Mouse (Mus musculus): Measurements from ENCODE around the gene Ugt3a1. TPM values are rescaled to one million over a fixed set of nuclear protein-coding genes. Genes with fewer than 3 reads are reported as not detected.

Ugt3a1 gene
- total and polyA plus RNA-seq, 3 experiments: not detected

- no peaks in the 10 kb centered on the region for H3K36me3 ChIP-seq (ENCODE audit: control insufficient read depth in 1 of 2, insufficient read depth in 2 of 2, low read length in 2 of 2)
- TF ChIP-seq CTCF (IDR thresholded peaks at IDR 0.05 in 2 of 3, conservative IDR thresholded peaks at IDR 0.05 in 1 of 3; ENCODE audit: control insufficient read depth in 1 of 3, insufficient read depth in 1 of 3, low read depth in 2 of 3, low read length in 3 of 3, poor library complexity in 1 of 3, severe bottlenecking in 1 of 3) (no peak), MYC (IDR thresholded peaks at IDR 0.05; ENCODE audit: low read depth, low read length) (no peak), MEF2A (IDR thresholded peaks at IDR 0.05; ENCODE audit: extremely low read depth, insufficient replicate concordance, low read depth, low read length, poor library complexity, severe bottlenecking) (no peak), CHD1 (IDR thresholded peaks at IDR 0.05; ENCODE audit: low read depth, low read length) (no peak), MYB (IDR thresholded peaks at IDR 0.05; ENCODE audit: low read depth, low read length) (no peak), TCF12 (IDR thresholded peaks at IDR 0.05; ENCODE audit: low read depth, low read length) (no peak), ZKSCAN1 (IDR thresholded peaks at IDR 0.05; ENCODE audit: low read depth, low read length) (no peak), GABPA (IDR thresholded peaks at IDR 0.05; ENCODE audit: low read depth, low read length) (no peak), USF1 (IDR thresholded peaks at IDR 0.05; ENCODE audit: low read depth, low read length) (no peak)
- DNase-seq (ENCODE audit: low read depth, low spot score): no peak
Observed at GRCm38 (mm10) chr15:9260621-9261020, 16.1 kb upstream of the Ugt3a1 start.

GRCm38 (mm10) chr15:9271876-9272275, 4.8 kb upstream of the Ugt3a1 start:
- no peaks in the 10 kb centered on the region for H3K9me3 ChIP-seq (replicated peaks; ENCODE audit: insufficient read depth, low read length)
- no peak overlapping the region for H3K27ac ChIP-seq (ENCODE audit: control insufficient read depth, low read depth, low read length)
- no peaks in the 10 kb centered on the region for H3K36me3 ChIP-seq (ENCODE audit: control insufficient read depth in 1 of 2, insufficient read depth in 2 of 2, low read length in 2 of 2)
- no peak for TF ChIP-seq TAL1 (IDR thresholded peaks at IDR 0.05; ENCODE audit: low read length)
- TF ChIP-seq GATA1 (IDR thresholded peaks at IDR 0.05; ENCODE audit: low read depth, low read length): no peak
- no peak for TF ChIP-seq GABPA (IDR thresholded peaks at IDR 0.05; ENCODE audit: low read depth, low read length)
- no peak for TF ChIP-seq MXI1 (IDR thresholded peaks at IDR 0.05; ENCODE audit: low read depth, low read length)
- peak; percentile 38; the same call in 1 of the 2 replicates for TF ChIP-seq TCF12 (IDR thresholded peaks at IDR 0.05; ENCODE audit: low read depth, low read length)
- TF ChIP-seq ETS1 (IDR thresholded peaks at IDR 0.05; ENCODE audit: low read depth, low read length): peak; percentile 38; the same call in 1 of the 2 replicates
- peak; percentile 8 to 42; a peak in 1 of 4 replicates for TF ChIP-seq EP300 (IDR thresholded peaks at IDR 0.05; ENCODE audit: low read depth in 1 of 2, low read length in 2 of 2)
- DNase-seq (ENCODE audit: low read depth, low spot score): peak; percentile 55
- H3K27me3 ChIP-seq (ENCODE audit: control insufficient read depth in 1 of 2, insufficient read depth in 2 of 2, low read length in 2 of 2): no peaks in the 10 kb centered on the region
- no peaks in the 10 kb centered on the region for H3K4me1 ChIP-seq (ENCODE audit: control insufficient read depth in 1 of 2, insufficient read depth in 2 of 2, low read length in 2 of 2)
- H3K9ac ChIP-seq (ENCODE audit: control insufficient read depth, low read depth, low read length, poor library complexity, severe bottlenecking): no peak overlapping the region
- no peaks in the 10 kb centered on the region for H3K79me2 ChIP-seq (ENCODE audit: control insufficient read depth, insufficient read depth, low read length, poor library complexity)
- H3K4me3 ChIP-seq (ENCODE audit: control insufficient read depth in 1 of 2, insufficient read depth in 1 of 2, low read depth in 2 of 2, low read length in 2 of 2): no peak overlapping the region

More at GRCm38 (mm10) chr15:9260621-9261020, 16.1 kb upstream of the Ugt3a1 start:
- Histone ChIP-seq H3K27ac (ENCODE audit: control insufficient read depth, low read depth, low read length) (no peak overlapping the region), H3K9me3 (replicated peaks; ENCODE audit: insufficient read depth, low read length) (no peaks in the 10 kb centered on the region), H3K27me3 (ENCODE audit: control insufficient read depth in 1 of 2, insufficient read depth in 2 of 2, low read length in 2 of 2) (no peaks in the 10 kb centered on the region), H3K4me1 (ENCODE audit: control insufficient read depth in 1 of 2, insufficient read depth in 2 of 2, low read length in 2 of 2) (no peaks in the 10 kb centered on the region), H3K9ac (ENCODE audit: control insufficient read depth, low read depth, low read length, poor library complexity, severe bottlenecking) (no peak overlapping the region), H3K4me3 (ENCODE audit: control insufficient read depth in 1 of 2, insufficient read depth in 1 of 2, low read depth in 2 of 2, low read length in 2 of 2) (no peak overlapping the region), H3K79me2 (ENCODE audit: control insufficient read depth, insufficient read depth, low read length, poor library complexity) (no peaks in the 10 kb centered on the region)

- Histone ChIP-seq H3K4me3 (ENCODE audit: control insufficient read depth in 1 of 2, insufficient read depth in 1 of 2, low read depth in 2 of 2, low read length in 2 of 2) (no peak overlapping the region), H3K27ac (ENCODE audit: control insufficient read depth, low read depth, low read length) (no peak overlapping the region), H3K9ac (ENCODE audit: control insufficient read depth, low read depth, low read length, poor library complexity, severe bottlenecking) (no peak overlapping the region), H3K4me1 (ENCODE audit: control insufficient read depth in 1 of 2, insufficient read depth in 2 of 2, low read length in 2 of 2) (no peaks in the 10 kb centered on the region), H3K27me3 (ENCODE audit: control insufficient read depth in 1 of 2, insufficient read depth in 2 of 2, low read length in 2 of 2) (peaks cover 0 to 2% of the 10 kb centered on the region in 2 experiments; a peak in 1 of 4 replicates), H3K36me3 (ENCODE audit: control insufficient read depth in 1 of 2, insufficient read depth in 2 of 2, low read length in 2 of 2) (no peaks in the 10 kb centered on the region), H3K79me2 (ENCODE audit: control insufficient read depth, insufficient read depth, low read length, poor library complexity) (no peaks in the 10 kb centered on the region), H3K9me3 (replicated peaks; ENCODE audit: insufficient read depth, low read length) (no peaks in the 10 kb centered on the region)
- no peak for DNase-seq (ENCODE audit: low read depth, low spot score)
- TF ChIP-seq MAX (IDR thresholded peaks at IDR 0.05; ENCODE audit: low read length) (no peak), GATA1 (IDR thresholded peaks at IDR 0.05; ENCODE audit: low read depth, low read length) (no peak), GABPA (IDR thresholded peaks at IDR 0.05; ENCODE audit: low read depth, low read length) (no peak), NRF1 (IDR thresholded peaks at IDR 0.05; ENCODE audit: insufficient read depth, low read depth, low read length, poor library complexity, severe bottlenecking) (no peak), MYC (IDR thresholded peaks at IDR 0.05; ENCODE audit: low read depth, low read length) (no peak), TBP (IDR thresholded peaks at IDR 0.05; ENCODE audit: low read depth, low read length) (no peak), CHD2 (IDR thresholded peaks at IDR 0.05; ENCODE audit: low read length) (no peak), ZC3H11A (IDR thresholded peaks at IDR 0.05; ENCODE audit: low read depth, low read length) (no peak), SMC3 (IDR thresholded peaks at IDR 0.05; ENCODE audit: low read depth, low read length) (no peak), POLR2A (IDR thresholded peaks at IDR 0.05; ENCODE audit: control insufficient read depth in 1 of 2, insufficient read depth in 1 of 2, low read depth in 1 of 2, low read length in 2 of 2, poor library complexity in 1 of 2) (no peak), MAZ (IDR thresholded peaks at IDR 0.05; ENCODE audit: low read depth, low read length) (no peak), NELFE (IDR thresholded peaks at IDR 0.05; ENCODE audit: low read depth, low read length) (no peak), MXI1 (IDR thresholded peaks at IDR 0.05; ENCODE audit: low read depth, low read length) (no peak), RCOR1 (IDR thresholded peaks at IDR 0.05; ENCODE audit: low read depth, low read length) (no peak), UBTF (IDR thresholded peaks at IDR 0.05; ENCODE audit: borderline replicate concordance, insufficient read depth, low read depth, low read length) (no peak)
Observed at GRCm38 (mm10) chr15:9279026-9279425, 2.3 kb downstream of the Ugt3a1 start.

Data from MEL (cell line).